Mouse (Mus musculus): ENCODE results near the gene Bmx. TPM values are rescaled to one million over a fixed set of nuclear protein-coding genes. Genes with fewer than 3 reads are reported as not detected.

Gene Bmx
- polyA plus RNA-seq, 1 experiment = not detected

Other genes starting within 250 kb of the Bmx start
- 49.9 and 54.6 TPM in 2 replicates for gene Car5b, start 230.2 kb downstream of the Bmx start, polyA plus RNA-seq (2012; ENCODE audit: insufficient read depth, insufficient read length, missing spikeins)
- gene Siah1b, start 181.7 kb downstream of the Bmx start, polyA plus RNA-seq (2012; ENCODE audit: insufficient read depth, insufficient read length, missing spikeins) = 0.67 TPM in 1 of 2 replicates, not detected in the other
- gene Cltrn, start 169.4 kb downstream of the Bmx start, polyA plus RNA-seq (2012; ENCODE audit: insufficient read depth, insufficient read length, missing spikeins) = not detected in 2 replicates
- 0.32 TPM in 1 of 2 replicates, not detected in the other for gene Ace2, start 118.9 kb downstream of the Bmx start, polyA plus RNA-seq (2012; ENCODE audit: insufficient read depth, insufficient read length, missing spikeins)
- gene Pir, start 11.2 kb upstream of the Bmx start, polyA plus RNA-seq (2012; ENCODE audit: insufficient read depth, insufficient read length, missing spikeins) = 19.1 and 23.0 TPM in 2 replicates
- 5.1 and 5.9 TPM in 2 replicates for gene Vegfd, start 115.2 kb upstream of the Bmx start, polyA plus RNA-seq (2012; ENCODE audit: insufficient read depth, insufficient read length, missing spikeins)
- 1.3 and 2.4 TPM in 2 replicates for gene Piga, start 161.6 kb upstream of the Bmx start, polyA plus RNA-seq (2012; ENCODE audit: insufficient read depth, insufficient read length, missing spikeins)
- 0.95 and 5.3 TPM in 2 replicates for gene Asb11, start 178.8 kb upstream of the Bmx start, polyA plus RNA-seq (2012; ENCODE audit: insufficient read depth, insufficient read length, missing spikeins)
- not detected in 2 replicates for gene Asb9, start 248.1 kb upstream of the Bmx start, polyA plus RNA-seq (2012; ENCODE audit: insufficient read depth, insufficient read length, missing spikeins)

Data from brown adipose tissue, adult 24 weeks (tissue).